Mouse (Mus musculus) embryonic facial prominence, embryonic 12.5 days (tissue): ENCODE data around the gene Smyd3. TPM values are rescaled to one million over a fixed set of nuclear protein-coding genes. Genes with fewer than 3 reads are reported as not detected.

Source experiments
- ATAC-seq: fragments of 200-750 bp; cut with Nextera tagmentation; 2 replicates; pipeline ENCODE4 v1.8.0; 2017; ENCODE audit not compliant: insufficient number of reproducible peaks, insufficient read depth, low FRiP score, low TSS enrichment
- H3K27ac ChIP-seq: fragments of 300-500 bp; sonication (generic); 2 replicates; pipeline ENCODE4 v1.5.1; 2016; ENCODE audit warnings: mild to moderate bottlenecking
- H3K27me3 ChIP-seq: fragments of 300-500 bp; sonication (generic); 2 replicates; pipeline ENCODE4 v1.6.1; 2016; ENCODE audit warnings: mild to moderate bottlenecking, moderate library complexity
- H3K36me3 ChIP-seq: fragments of 300-500 bp; sonication (generic); 2 replicates; pipeline ENCODE4 v1.6.1; 2016; ENCODE audit warnings: mild to moderate bottlenecking
- H3K4me1 ChIP-seq: fragments of 300-500 bp; sonication (generic); 2 replicates; pipeline ENCODE4 v1.6.1; 2016
- H3K4me2 ChIP-seq: fragments of 300-500 bp; sonication (generic); replicated peaks from 2 replicates; pipeline ENCODE4 v1.6.1; 2016; ENCODE audit warnings: mild to moderate bottlenecking, moderate library complexity
- H3K4me3 ChIP-seq: fragments of 300-500 bp; sonication (generic); 2 replicates; pipeline ENCODE4 v1.5.1; 2016; ENCODE audit warnings: mild to moderate bottlenecking
- H3K9ac ChIP-seq: fragments of 300-500 bp; sonication (generic); 2 replicates; pipeline ENCODE4 v1.6.1; 2016; ENCODE audit warnings: mild to moderate bottlenecking, moderate library complexity
- H3K9me3 ChIP-seq: fragments of 300-500 bp; sonication (generic); 2 replicates; pipeline ENCODE4 v1.6.1; 2016; ENCODE audit warnings: mild to moderate bottlenecking, moderate library complexity
- WGBS: fragments of 180-500 bp; shearing (Covaris S2); methylation state at CpG from one replicate; pipeline ENCODE4 v1.1.7; 2016; 5-methylcytosine and 5-hydroxymethylcytosine counted together
- polyA plus RNA-seq: library from polyadenylated mRNA; unstranded; fragments of >200 nt; fragmentation: Nextera tagmentation; extraction: Ambion mirVana; gene quantifications from 2 replicates; pipeline ENCODE4 v1.2.1, GENCODE M21; 2016

Smyd3 gene
- polyA plus RNA-seq, 1 experiment from 2014 or later, result 28.9 TPM

GRCm38 (mm10) chr1:178936457-178936856 is 581.4 kb downstream of the Smyd3 start:
- Histone ChIP-seq H3K9ac (no peak overlapping the region), H3K4me2 (no peak overlapping the region), H3K27ac (peak overlapping the region; percentile 67), H3K4me1 (peaks cover 12% of the 10 kb centered on the region; the same call in 1 of the 2 replicates), H3K4me3 (no peak overlapping the region), H3K36me3 (peaks cover 29% of the 10 kb centered on the region), H3K9me3 (no peaks in the 10 kb centered on the region), H3K27me3 (no peaks in the 10 kb centered on the region)
- ATAC-seq, result 0 out of 2 replicates have a peak, but pooled peaks have one; percentile 49
- WGBS, result 35% methylated on average over 4 of the region's 4 CpGs

- 82% methylated on average over 6 of the region's 6 CpGs for WGBS
- no peak for ATAC-seq
- no peak overlapping the region for H3K27ac ChIP-seq
- H3K4me3 ChIP-seq, result no peak overlapping the region
- H3K4me1 ChIP-seq, result peaks cover 12% of the 10 kb centered on the region; the same call in 1 of the 2 replicates
- no peak overlapping the region for H3K4me2 ChIP-seq
- no peaks in the 10 kb centered on the region for H3K27me3 ChIP-seq
- no peak overlapping the region for H3K9ac ChIP-seq
- H3K9me3 ChIP-seq, result no peaks in the 10 kb centered on the region
- peaks cover 41% of the 10 kb centered on the region for H3K36me3 ChIP-seq
Measured at GRCm38 (mm10) chr1:178933953-178934637, 583.7 kb downstream of the Smyd3 start.

GRCm38 (mm10) chr1:178929531-178929930 is 588.3 kb downstream of the Smyd3 start:
- no peaks in the 10 kb centered on the region for H3K9me3 ChIP-seq
- no peak overlapping the region for H3K27ac ChIP-seq
- ATAC-seq, result no peak
- WGBS, result 78% methylated on average over 4 of the region's 4 CpGs
- H3K36me3 ChIP-seq, result peaks cover 54% of the 10 kb centered on the region
- no peaks in the 10 kb centered on the region for H3K27me3 ChIP-seq
- no peak overlapping the region for H3K4me3 ChIP-seq
- peaks cover 3% of the 10 kb centered on the region; the same call in 1 of the 2 replicates for H3K4me1 ChIP-seq
- no peak overlapping the region for H3K9ac ChIP-seq
- no peak overlapping the region for H3K4me2 ChIP-seq

DNA sequence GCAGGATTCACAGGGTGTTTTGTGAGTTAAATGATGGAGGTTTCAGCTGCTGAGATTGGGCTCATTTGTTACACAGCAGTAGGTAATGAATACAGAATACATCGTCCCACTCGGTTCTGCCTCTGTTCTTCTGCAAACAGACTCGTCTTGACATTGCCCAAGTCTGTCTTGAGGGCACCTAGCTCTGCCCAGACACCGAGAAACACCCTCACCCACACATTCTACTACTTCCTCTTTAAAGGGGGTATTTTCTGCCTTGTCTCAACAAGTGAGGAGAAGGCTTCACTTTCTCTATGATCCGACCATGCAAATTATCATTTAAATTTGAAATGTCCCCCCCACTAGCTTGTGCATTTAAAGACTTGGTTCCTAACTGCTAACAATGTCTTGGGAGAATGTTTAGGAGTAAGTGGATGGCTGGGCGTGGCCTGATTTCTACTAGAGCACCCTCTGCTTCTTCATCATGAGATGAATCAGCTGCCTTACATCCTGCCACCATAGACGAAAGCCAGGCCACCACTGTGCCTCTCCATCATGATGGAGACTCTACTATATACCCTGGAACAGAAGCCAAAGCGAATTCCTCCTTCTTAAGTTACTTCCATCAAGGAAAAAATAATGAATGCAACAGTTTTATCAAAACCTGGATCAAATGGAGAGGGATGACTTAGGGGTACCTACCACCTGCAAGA is 593.2 kb downstream of the Smyd3 start:
- no peaks in the 10 kb centered on the region for H3K27me3 ChIP-seq
- WGBS, result 83% methylated on average over 8 of the region's 8 CpGs
- no peaks in the 10 kb centered on the region for H3K9me3 ChIP-seq
- no peak overlapping the region for H3K27ac ChIP-seq
- no peak overlapping the region for H3K4me3 ChIP-seq
- peaks cover 3% of the 10 kb centered on the region; the same call in 1 of the 2 replicates for H3K4me1 ChIP-seq
- no peak for ATAC-seq
- no peak overlapping the region for H3K4me2 ChIP-seq
- H3K36me3 ChIP-seq, result peaks cover 21% of the 10 kb centered on the region
- H3K9ac ChIP-seq, result no peak overlapping the region

DNA sequence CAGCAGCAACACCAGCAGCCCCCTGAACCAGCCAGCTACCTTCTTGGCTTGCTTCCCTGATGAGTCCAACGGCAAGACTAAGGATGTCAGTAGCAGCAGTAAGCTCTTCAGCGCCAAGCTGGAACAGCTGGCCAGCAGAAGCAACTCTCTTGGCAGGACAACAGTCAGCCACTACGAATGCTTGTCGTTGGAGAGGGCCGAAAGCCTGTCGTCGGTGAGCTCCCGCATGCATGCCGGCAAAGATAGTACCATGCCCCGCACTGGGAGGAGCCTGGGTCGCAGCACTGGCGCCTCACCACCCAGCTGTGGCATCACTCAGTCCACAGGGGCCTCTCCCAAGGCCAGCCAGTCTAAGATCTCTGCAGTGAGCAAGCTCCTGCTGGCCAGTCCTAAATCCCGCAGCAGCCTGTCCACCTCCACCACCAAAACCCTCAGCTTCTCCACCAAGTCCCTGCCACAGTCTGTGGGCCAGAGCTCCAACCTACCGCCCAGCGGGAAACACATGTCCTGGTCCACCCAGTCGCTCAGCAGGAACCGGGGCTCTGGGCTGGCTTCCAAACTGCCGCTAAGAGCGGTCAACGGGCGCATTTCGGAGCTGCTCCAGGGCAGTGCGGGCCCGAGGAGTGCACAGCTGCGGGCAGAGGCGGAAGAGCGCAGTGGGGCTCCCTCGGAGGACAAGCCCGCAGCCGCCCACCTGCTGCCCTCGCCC is 600.5 kb downstream of the Smyd3 start:
- Histone ChIP-seq H3K27ac (no peak overlapping the region; the same call in 1 of the 2 replicates), H3K4me1 (0 out of 2 replicates have a peak, but pooled peaks cover 4% of the 10 kb centered on the region), H3K9ac (no peak overlapping the region), H3K36me3 (peaks cover 60% of the 10 kb centered on the region), H3K27me3 (0 out of 2 replicates have a peak, but pooled peaks cover 8% of the 10 kb centered on the region), H3K4me3 (no peak overlapping the region), H3K4me2 (no peak overlapping the region), H3K9me3 (no peaks in the 10 kb centered on the region)
- ATAC-seq, result no peak
- 58% methylated on average over 31 of the region's 31 CpGs for WGBS

- Histone ChIP-seq H3K27me3 (0 out of 2 replicates have a peak, but pooled peaks cover 8% of the 10 kb centered on the region), H3K27ac (no peak overlapping the region), H3K36me3 (peaks cover 60% of the 10 kb centered on the region), H3K4me2 (no peak overlapping the region), H3K9ac (no peak overlapping the region), H3K9me3 (no peaks in the 10 kb centered on the region), H3K4me1 (0 out of 2 replicates have a peak, but pooled peaks cover 8% of the 10 kb centered on the region), H3K4me3 (no peak overlapping the region)
- ATAC-seq, result no peak
- WGBS, result 52% methylated on average over 12 of the region's 12 CpGs
Measured at GRCm38 (mm10) chr1:178915056-178915455, 602.8 kb downstream of the Smyd3 start.

DNA sequence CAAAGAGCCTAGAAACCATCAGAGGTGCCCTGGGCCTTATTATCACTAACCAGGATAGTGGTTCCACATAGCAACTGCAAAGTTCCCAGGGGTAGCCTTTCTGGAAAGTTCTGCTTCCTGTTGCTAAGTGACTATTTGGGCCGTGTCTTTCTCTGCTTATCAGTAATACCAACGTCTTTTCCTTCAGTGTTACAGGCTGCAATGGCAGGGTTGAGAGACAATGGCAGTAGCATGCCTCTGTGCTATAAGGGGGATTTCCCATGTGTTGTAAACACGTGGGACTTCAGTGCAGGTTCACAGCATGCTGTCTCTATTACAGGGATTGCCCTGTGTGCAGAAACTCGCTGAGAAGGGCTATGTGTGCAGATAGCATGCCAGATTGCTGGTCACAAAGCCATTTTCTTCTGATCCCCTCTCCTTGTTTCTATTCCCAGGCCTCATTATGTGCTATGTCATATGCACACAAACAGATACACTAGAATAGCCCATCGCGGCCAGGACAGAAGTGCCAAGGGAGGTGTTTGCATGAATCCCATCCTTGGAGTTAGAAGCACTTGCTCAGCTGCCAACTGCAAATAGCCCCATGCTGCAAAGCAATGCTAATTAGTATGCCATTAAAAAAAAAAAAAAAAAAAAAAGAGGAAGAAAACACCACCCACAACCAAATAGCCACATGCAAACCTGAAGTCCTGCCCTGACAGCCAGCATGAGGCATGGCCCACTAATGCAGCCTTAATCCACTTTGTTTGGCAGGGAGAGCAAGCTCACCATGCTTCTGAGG is 604.7 kb downstream of the Smyd3 start:
- H3K9ac ChIP-seq, result no peak overlapping the region
- H3K27ac ChIP-seq, result no peak overlapping the region
- no peak overlapping the region for H3K4me3 ChIP-seq
- 0 out of 2 replicates have a peak, but pooled peaks cover 8% of the 10 kb centered on the region for H3K4me1 ChIP-seq
- no peak for ATAC-seq
- H3K9me3 ChIP-seq, result no peaks in the 10 kb centered on the region
- peaks cover 47% of the 10 kb centered on the region for H3K36me3 ChIP-seq
- WGBS, result 74% methylated on average over 6 of the region's 6 CpGs
- H3K27me3 ChIP-seq, result 0 out of 2 replicates have a peak, but pooled peaks cover 8% of the 10 kb centered on the region
- H3K4me2 ChIP-seq, result no peak overlapping the region

GRCm38 (mm10) chr1:178910951-178911350 is 606.9 kb downstream of the Smyd3 start:
- no peak overlapping the region for H3K27ac ChIP-seq
- peaks cover 26% of the 10 kb centered on the region for H3K36me3 ChIP-seq
- no peak for ATAC-seq
- 63% methylated on average over 14 of the region's 14 CpGs for WGBS
- no peak overlapping the region for H3K4me2 ChIP-seq
- H3K4me3 ChIP-seq, result no peak overlapping the region
- no peaks in the 10 kb centered on the region for H3K9me3 ChIP-seq
- H3K4me1 ChIP-seq, result 0 out of 2 replicates have a peak, but pooled peaks cover 4% of the 10 kb centered on the region
- no peaks in the 10 kb centered on the region for H3K27me3 ChIP-seq
- H3K9ac ChIP-seq, result no peak overlapping the region

Other genes starting within 250 kb of the Smyd3 start
- 28.9 and 31.1 TPM in 2 replicates for gene Tfb2m, start 28.2 kb upstream of the Smyd3 start, polyA plus RNA-seq
- gene Cnst, start 28.3 kb upstream of the Smyd3 start, polyA plus RNA-seq, result 25.0 and 25.7 TPM in 2 replicates
- gene Sccpdh, start 150.2 kb upstream of the Smyd3 start, polyA plus RNA-seq, result 78.2 and 78.4 TPM in 2 replicates
- gene Kif28, start 227.2 kb upstream of the Smyd3 start, polyA plus RNA-seq, result 0.05 TPM in 1 of 2 replicates, not detected in the other